Mouse (Mus musculus): ENCODE data around the gene Fstl3. TPM values are rescaled to one million over a fixed set of nuclear protein-coding genes. Genes with fewer than 3 reads are reported as not detected.

Gene Fstl3
- polyA plus RNA-seq (2016; fragmentation: Nextera tagmentation; extraction: Ambion mirVana): 1.0 and 1.6 TPM in 2 replicates

- WGBS: 4% methylated on average over 39 of the region's 39 CpGs
- H3K27ac ChIP-seq (replicated peaks): no peak within 1 kb of the TSS
- ATAC-seq (ENCODE audit: low FRiP score, low read depth): no peak
- peaks cover 13% of the 10 kb centered on the region for H3K9me3 ChIP-seq
- peaks cover 74% of the 10 kb centered on the region for H3K27me3 ChIP-seq
- no peaks in the 10 kb centered on the region for H3K36me3 ChIP-seq
- peak within 1 kb of the TSS; percentile 31 for H3K4me3 ChIP-seq
- H3K4me1 ChIP-seq: peaks cover 33% of the 10 kb centered on the region
- H3K9ac ChIP-seq (replicated peaks): peak within 1 kb of the TSS; percentile 33; the same call in 1 of the 2 replicates
- H3K4me2 ChIP-seq (replicated peaks): peak within 1 kb of the TSS; percentile 45
These were observed at the start of gene Fstl3 for GRCm38 (mm10) chr10:79777103-79777531. Gene Fstl3, plus strand, starts transcription at chr10:79777272.

GRCm38 (mm10) chr10:79728323-79729249 lies 48.5 kb upstream of the Fstl3 start:
- Histone ChIP-seq H3K4me3 (no peak overlapping the region), H3K9me3 (peaks cover 4% of the 10 kb centered on the region; the same call in 1 of the 2 replicates), H3K27ac (replicated peaks) (no peak overlapping the region), H3K4me1 (no peaks in the 10 kb centered on the region), H3K27me3 (no peaks in the 10 kb centered on the region; the same call in 1 of the 2 replicates), H3K36me3 (peaks cover 4% of the 10 kb centered on the region; the same call in 1 of the 2 replicates), H3K4me2 (replicated peaks) (no peak overlapping the region), H3K9ac (replicated peaks) (no peak overlapping the region)
- ATAC-seq (ENCODE audit: low FRiP score, low read depth): no peak
- WGBS: 73% methylated on average over 28 of the region's 28 CpGs

- WGBS: 84% methylated on average over 13 of the region's 13 CpGs
- Histone ChIP-seq H3K27ac (replicated peaks) (no peak overlapping the region), H3K36me3 (peaks cover 13% of the 10 kb centered on the region), H3K4me1 (no peaks in the 10 kb centered on the region), H3K4me2 (replicated peaks) (no peak overlapping the region), H3K9me3 (peaks cover 4% of the 10 kb centered on the region; the same call in 1 of the 2 replicates), H3K9ac (replicated peaks) (no peak overlapping the region), H3K27me3 (no peaks in the 10 kb centered on the region; the same call in 1 of the 2 replicates), H3K4me3 (no peak overlapping the region)
- no peak for ATAC-seq (ENCODE audit: low FRiP score, low read depth)
These were observed 47.6 kb upstream of the Fstl3 start for GRCm38 (mm10) chr10:79729357-79729965.

- no peak overlapping the region for H3K4me3 ChIP-seq
- ATAC-seq (ENCODE audit: low FRiP score, low read depth): no peak
- H3K27ac ChIP-seq (replicated peaks): no peak overlapping the region
- H3K4me1 ChIP-seq: no peaks in the 10 kb centered on the region
- WGBS: 92% methylated on average over 1 of the region's 1 CpGs
- no peak overlapping the region for H3K4me2 ChIP-seq (replicated peaks)
- H3K9me3 ChIP-seq: peaks cover 4% of the 10 kb centered on the region; the same call in 1 of the 2 replicates
- no peak overlapping the region for H3K9ac ChIP-seq (replicated peaks)
- peaks cover 40% of the 10 kb centered on the region for H3K36me3 ChIP-seq
- peaks cover 19% of the 10 kb centered on the region for H3K27me3 ChIP-seq
These were observed 44.6 kb upstream of the Fstl3 start for GRCm38 (mm10) chr10:79732500-79732899.

GRCm38 (mm10) chr10:79733847-79734246 lies 43.2 kb upstream of the Fstl3 start:
- Histone ChIP-seq H3K9ac (replicated peaks) (no peak overlapping the region), H3K9me3 (peaks cover 6% of the 10 kb centered on the region), H3K27me3 (peaks cover 19% of the 10 kb centered on the region), H3K27ac (replicated peaks) (no peak overlapping the region), H3K36me3 (peaks cover 52% of the 10 kb centered on the region), H3K4me1 (no peaks in the 10 kb centered on the region), H3K4me2 (replicated peaks) (no peak overlapping the region), H3K4me3 (no peak overlapping the region)
- ATAC-seq (ENCODE audit: low FRiP score, low read depth): no peak
- WGBS: 95% methylated on average over 15 of the region's 15 CpGs

DNA sequence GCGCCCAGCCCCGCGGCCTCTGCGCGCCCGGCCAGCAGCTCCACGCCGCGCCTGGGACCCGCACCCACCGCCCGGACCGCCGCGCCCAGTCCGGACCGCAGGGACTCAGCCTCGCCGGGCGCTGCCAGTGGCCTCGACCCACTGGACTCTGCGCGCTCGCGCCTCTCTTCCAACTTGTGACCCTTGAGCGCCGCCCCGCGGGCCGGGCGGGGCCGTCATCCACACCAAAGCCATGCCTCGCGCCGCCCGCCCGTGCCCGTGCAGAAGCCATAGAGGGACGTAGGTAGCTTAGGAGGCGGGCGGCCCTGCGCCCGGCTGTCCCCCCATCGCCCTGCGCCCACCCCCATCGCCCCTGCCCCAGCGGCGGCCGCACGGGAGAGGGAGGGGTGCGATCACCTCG lies 41.7 kb upstream of the Fstl3 start:
- 0 out of 2 replicates have a peak overlapping the region, but pooled peaks have one; percentile 0 for H3K4me2 ChIP-seq (replicated peaks)
- no peak overlapping the region for H3K4me3 ChIP-seq
- WGBS: 33% methylated on average over 41 of the region's 52 CpGs
- peak; percentile 45; the same call in 1 of the 2 replicates for ATAC-seq (ENCODE audit: low FRiP score, low read depth)
- H3K9ac ChIP-seq (replicated peaks): no peak overlapping the region
- H3K4me1 ChIP-seq: no peaks in the 10 kb centered on the region
- H3K27ac ChIP-seq (replicated peaks): no peak overlapping the region
- peaks cover 19% of the 10 kb centered on the region for H3K27me3 ChIP-seq
- peaks cover 67% of the 10 kb centered on the region for H3K36me3 ChIP-seq
- peaks cover 15% of the 10 kb centered on the region for H3K9me3 ChIP-seq

DNA sequence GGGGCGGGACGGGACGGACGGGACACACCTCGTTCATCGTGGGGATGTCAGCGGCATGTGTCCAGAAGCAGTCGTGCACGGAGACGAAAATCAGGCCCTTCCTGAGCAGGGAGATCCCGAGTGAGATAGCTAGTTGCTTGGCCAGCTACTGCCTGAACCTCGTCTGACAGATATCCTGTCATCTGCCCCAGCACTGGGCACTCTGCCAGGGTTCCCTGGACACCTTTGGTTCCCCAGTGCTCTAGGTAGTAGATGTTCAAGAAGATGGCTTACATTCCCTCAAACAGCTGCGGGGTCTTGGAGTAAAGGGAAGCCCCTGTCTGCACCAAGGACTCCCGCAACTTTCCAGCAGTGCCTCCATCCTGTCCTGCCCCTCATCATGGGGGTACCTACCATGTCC lies 40.4 kb upstream of the Fstl3 start:
- Histone ChIP-seq H3K9me3 (peaks cover 17% of the 10 kb centered on the region), H3K27ac (replicated peaks) (no peak overlapping the region), H3K27me3 (peaks cover 19% of the 10 kb centered on the region), H3K4me3 (no peak overlapping the region), H3K4me2 (replicated peaks) (no peak overlapping the region), H3K9ac (replicated peaks) (no peak overlapping the region), H3K4me1 (peaks cover 3% of the 10 kb centered on the region; the same call in 1 of the 2 replicates), H3K36me3 (peaks cover 81% of the 10 kb centered on the region)
- 94% methylated on average over 12 of the region's 14 CpGs for WGBS
- no peak for ATAC-seq (ENCODE audit: low FRiP score, low read depth)

DNA sequence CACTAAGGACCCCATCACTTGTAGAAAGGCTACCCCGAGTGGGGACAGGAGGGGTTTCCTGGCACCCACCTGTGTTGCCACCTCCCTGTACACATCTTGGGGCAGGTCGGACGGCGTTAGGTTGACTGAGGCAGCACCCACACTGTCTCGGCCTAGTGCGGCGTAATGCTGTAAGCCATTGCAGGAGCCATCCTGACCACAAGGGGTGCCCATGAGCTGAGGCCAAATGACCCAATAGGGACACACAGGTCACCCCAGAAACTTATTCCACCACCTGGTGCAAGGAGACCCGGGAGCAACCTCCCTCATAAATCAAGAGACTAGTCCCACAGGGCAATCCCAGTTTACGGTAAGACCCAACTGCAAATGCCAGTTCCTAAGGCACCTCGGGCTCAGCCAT lies 38.8 kb upstream of the Fstl3 start:
- Histone ChIP-seq H3K36me3 (peaks cover 94% of the 10 kb centered on the region), H3K9me3 (peaks cover 13% of the 10 kb centered on the region), H3K4me2 (replicated peaks) (no peak overlapping the region), H3K27ac (replicated peaks) (no peak overlapping the region), H3K4me3 (no peak overlapping the region), H3K9ac (replicated peaks) (no peak overlapping the region), H3K27me3 (peaks cover 19% of the 10 kb centered on the region), H3K4me1 (peaks cover 3% of the 10 kb centered on the region; the same call in 1 of the 2 replicates)
- 82% methylated on average over 10 of the region's 10 CpGs for WGBS
- no peak for ATAC-seq (ENCODE audit: low FRiP score, low read depth)

DNA sequence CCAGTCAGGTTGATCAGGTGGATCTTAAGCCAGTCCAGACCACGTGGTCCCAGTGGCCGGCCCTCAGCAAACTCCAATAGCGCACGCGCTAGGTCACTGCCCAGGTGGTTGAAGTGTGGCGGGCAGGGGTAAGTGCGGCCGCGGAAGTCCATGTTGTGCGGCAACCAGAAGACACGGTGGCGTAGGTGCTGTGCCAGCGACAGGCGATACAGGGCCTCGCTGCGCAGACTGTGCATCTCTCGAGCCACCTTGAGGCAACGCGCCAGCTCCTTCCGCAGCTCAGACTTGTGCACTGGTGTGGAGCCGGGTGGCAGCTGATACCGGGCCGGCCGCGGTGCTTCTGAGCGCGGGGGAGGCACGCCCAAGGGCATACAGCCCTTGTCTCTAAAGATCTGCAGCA lies 37.8 kb upstream of the Fstl3 start:
- peaks cover 19% of the 10 kb centered on the region for H3K27me3 ChIP-seq
- H3K4me3 ChIP-seq: no peak overlapping the region
- no peak overlapping the region for H3K4me2 ChIP-seq (replicated peaks)
- peaks cover 13% of the 10 kb centered on the region for H3K9me3 ChIP-seq
- H3K9ac ChIP-seq (replicated peaks): no peak overlapping the region
- ATAC-seq (ENCODE audit: low FRiP score, low read depth): no peak
- 96% methylated on average over 28 of the region's 28 CpGs for WGBS
- H3K36me3 ChIP-seq: peaks cover 97% of the 10 kb centered on the region
- H3K27ac ChIP-seq (replicated peaks): no peak overlapping the region
- peaks cover 3% of the 10 kb centered on the region; the same call in 1 of the 2 replicates for H3K4me1 ChIP-seq

GRCm38 (mm10) chr10:79740863-79741262 lies 36.2 kb upstream of the Fstl3 start:
- WGBS: 52% methylated on average over 11 of the region's 11 CpGs
- Histone ChIP-seq H3K9ac (replicated peaks) (no peak overlapping the region), H3K27ac (replicated peaks) (no peak overlapping the region), H3K4me1 (peaks cover 9% of the 10 kb centered on the region), H3K9me3 (peaks cover 13% of the 10 kb centered on the region), H3K4me2 (replicated peaks) (no peak overlapping the region), H3K36me3 (peaks cover 86% of the 10 kb centered on the region), H3K4me3 (no peak overlapping the region), H3K27me3 (peaks cover 5% of the 10 kb centered on the region)
- 0 out of 2 replicates have a peak, but pooled peaks have one; percentile 32 for ATAC-seq (ENCODE audit: low FRiP score, low read depth)

DNA sequence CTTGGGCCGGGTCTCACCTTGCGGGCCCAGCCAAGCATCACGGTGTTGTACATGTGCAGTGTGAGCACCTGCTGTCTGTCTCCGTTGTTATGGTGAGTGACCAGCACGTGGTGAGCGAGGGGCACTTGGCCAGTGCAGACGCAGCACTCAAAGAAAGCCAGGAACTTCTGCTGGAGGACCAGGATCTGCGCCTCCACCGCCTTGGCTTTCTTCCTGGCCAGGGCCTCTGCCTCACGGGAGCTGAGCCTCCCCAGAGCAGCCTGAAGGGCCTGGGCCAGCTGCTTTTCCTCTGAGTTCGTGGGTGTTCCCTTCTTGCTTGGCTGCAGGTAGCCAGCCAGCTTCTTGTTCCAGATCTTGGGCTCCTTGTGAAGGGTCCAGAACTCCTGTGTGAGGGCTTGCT lies 33.9 kb upstream of the Fstl3 start:
- Histone ChIP-seq H3K4me1 (peaks cover 14% of the 10 kb centered on the region), H3K9ac (replicated peaks) (no peak overlapping the region), H3K27ac (replicated peaks) (no peak overlapping the region), H3K27me3 (no peaks in the 10 kb centered on the region), H3K4me3 (no peak overlapping the region), H3K9me3 (peaks cover 13% of the 10 kb centered on the region), H3K36me3 (peaks cover 63% of the 10 kb centered on the region), H3K4me2 (replicated peaks) (no peak overlapping the region)
- ATAC-seq (ENCODE audit: low FRiP score, low read depth): no peak
- 95% methylated on average over 11 of the region's 11 CpGs for WGBS

Measured in midbrain, embryonic 12.5 days (tissue).